Mouse (Mus musculus): Measurements from ENCODE around the gene Atp4a.

DNA sequence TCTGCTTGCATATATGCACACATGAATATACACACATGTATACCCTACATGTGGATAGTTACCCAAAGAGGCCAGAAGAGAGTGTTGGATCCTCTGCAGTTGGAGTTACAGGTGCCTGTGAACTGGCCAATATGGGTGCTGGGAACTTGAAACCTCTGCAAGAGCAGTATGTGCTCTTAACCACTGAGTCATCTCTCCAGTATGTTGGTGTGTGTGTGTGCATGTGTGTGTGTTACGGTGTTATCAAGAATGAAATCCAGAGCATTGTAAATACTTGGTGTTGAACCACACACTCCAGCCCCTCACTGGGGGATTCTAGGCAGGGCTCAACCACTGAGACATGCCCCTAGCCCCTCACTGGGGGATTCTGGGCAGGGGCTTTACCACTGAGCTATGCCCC lies 4.6 kb upstream of the Atp4a start:
- no peak for TF ChIP-seq CTCF (IDR thresholded peaks at IDR 0.05; ENCODE audit: extremely low read depth, insufficient read depth, insufficient read length, insufficient replicate concordance)
- TF ChIP-seq POLR2A (IDR thresholded peaks at IDR 0.05; ENCODE audit: low read depth, low read length), result no peak
